ENCODE assay signal across 16 mouse cellular contexts in genomic region chr9:46507036-46507435, GRCm38 (mm10).
"Had no signal": no experiment of that assay in that cellular context is flagged by ENCODE, and none has a peak within 500 bp of the region (broad histone marks: within the 10 kb centered on the region; RNA-seq: fewer than 3 reads in every experiment).

No protein-coding gene starts in this region.

- H3K4me1 ChIP-seq: liver, embryonic 15.5 days had no signal

- DNase-seq: kidney, adult 2 months; kidney, postnatal 4 days; lung, adult 2 months; lung, postnatal 36 days; midbrain, embryonic 14.5 days; right cerebral cortex, adult 18-20 months; right cerebral cortex, postnatal 25 days; thymus, postnatal 4 days had no signal

- H3K27me3 ChIP-seq: liver, embryonic 15.5 days; neural tube, embryonic 15.5 days had no signal

- ATAC-seq: lung, postnatal 0 days had no signal

- H3K36me3 ChIP-seq: limb, embryonic 13.5 days; liver, embryonic 15.5 days; neural tube, embryonic 15.5 days had no signal

- H3K9me3 ChIP-seq: limb, embryonic 13.5 days; liver, embryonic 15.5 days; neural tube, embryonic 15.5 days had no signal

- H3K27ac ChIP-seq: layer of hippocampus, adult 2 months; left cerebral cortex, adult 2 months; limb, embryonic 13.5 days; liver, embryonic 15.5 days; neural tube, embryonic 15.5 days; stomach, postnatal 0 days had no signal

- H3K4me3 ChIP-seq: layer of hippocampus, adult 2 months; left cerebral cortex, adult 2 months; limb, embryonic 13.5 days; liver, embryonic 15.5 days; myocyte; neural tube, embryonic 15.5 days had no signal
